Mouse (Mus musculus) urinary bladder, postnatal 36 days (tissue): ENCODE data around the gene Socs1.
"Not testable (repeated sequence)": the region's sequence is repeated elsewhere in the genome, so short reads cannot be mapped to it uniquely, and the experiment has no call there.

Experiments used
- DNase-seq, 2 experiments: peaks; one replicate each; pipeline ENCODE4 v3.0.0; 2022; ENCODE audit warnings: low spot score in 2 of 2, mixed read lengths in 1 of 2

Gene Socs1

DNA sequence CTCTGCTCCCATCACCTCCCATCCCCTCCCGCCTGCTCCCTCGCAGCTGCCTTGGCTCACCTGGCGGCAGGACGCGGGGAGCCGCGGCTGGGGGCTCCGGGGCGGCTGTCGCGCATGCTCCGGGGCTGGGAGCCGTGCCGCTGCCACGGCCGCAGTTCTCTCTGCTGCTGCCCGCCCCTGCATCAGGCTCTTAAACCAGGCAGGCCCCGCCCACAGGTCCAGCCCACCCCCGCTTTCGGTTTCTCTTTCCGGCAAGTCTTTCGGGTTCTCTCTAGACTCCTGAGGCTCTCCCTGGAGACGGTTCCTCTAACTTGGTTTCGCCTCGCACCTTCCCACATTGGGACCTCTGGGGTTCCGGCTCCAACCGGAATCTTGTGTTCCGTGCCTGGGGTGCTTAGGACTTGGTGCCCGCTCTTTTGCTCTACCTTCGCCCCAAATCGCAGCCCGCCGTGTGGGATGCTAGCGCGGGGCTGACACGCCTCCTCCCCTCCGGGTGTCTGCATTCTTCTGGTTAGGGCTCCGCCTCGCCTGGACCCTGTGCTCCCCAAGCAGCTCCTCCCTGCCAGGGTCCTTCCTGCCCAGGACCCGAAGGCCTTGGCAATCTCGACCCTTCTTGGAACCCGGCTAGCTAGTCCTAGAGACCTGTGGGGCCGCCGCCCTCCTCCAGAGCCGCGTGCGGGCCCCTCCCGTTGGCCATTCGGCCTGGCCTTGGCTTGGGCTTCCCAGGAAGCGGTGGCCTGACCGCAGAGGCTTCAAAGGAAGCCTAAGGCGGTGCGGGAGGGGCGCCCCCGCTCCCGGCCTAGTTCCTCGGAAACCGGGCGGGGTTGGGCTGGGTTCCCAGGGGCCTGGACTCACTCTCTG is at the start of gene Socs1:
Gene Socs1, minus strand, starts transcription at position 166 of the 861 bp plus-strand sequence.
- DNase-seq = peak; percentile 78 to 89

GRCm38 (mm10) chr16:10834542-10834910 is 49.2 kb upstream of the Socs1 start:
- no peak for DNase-seq

DNA sequence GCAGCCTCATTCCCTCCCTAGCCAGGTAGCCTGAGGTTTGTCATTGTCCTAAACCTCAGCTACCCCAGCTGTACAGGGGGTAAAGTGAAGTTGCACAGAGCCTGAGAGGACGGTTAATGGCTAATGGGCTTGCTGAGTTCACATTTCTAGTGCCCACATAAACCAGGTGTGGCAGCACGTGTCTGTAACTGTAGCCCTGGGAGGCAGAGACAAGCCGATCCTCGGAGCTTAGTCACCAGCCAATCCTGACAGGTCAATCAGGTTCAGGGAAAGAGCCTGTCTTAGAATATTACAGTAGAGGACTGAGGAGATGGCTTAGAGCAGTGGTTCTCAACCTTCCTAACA is 43.1 kb upstream of the Socs1 start:
- peak in 1 of 2 experiments; percentile 20 for DNase-seq

- no peak for DNase-seq
Observed at GRCm38 (mm10) chr16:10827766-10828460, 42.6 kb upstream of the Socs1 start.

- no peak for DNase-seq
Observed at GRCm38 (mm10) chr16:10827269-10827668, 41.9 kb upstream of the Socs1 start.

DNA sequence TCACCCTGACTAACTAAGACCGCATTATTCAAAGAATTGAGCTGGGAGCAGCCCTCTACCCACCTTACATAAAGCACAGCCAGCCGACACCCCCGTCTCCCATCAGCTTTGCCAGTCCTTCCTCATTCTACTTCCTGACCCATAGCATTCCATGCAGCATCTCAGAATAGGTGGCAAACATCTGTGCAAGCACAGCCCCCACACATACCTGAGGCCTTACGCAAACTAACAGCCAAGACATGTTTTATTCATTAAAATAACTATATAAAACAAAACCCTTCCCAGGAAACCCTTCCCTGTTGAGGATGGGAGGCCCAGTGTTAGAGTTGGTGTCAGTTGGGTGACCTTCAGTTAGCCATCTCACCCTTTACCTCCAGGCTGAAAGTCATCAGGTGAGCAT is 40.5 kb upstream of the Socs1 start:
- DNase-seq = no peak

GRCm38 (mm10) chr16:10824536-10824935 is 39.2 kb upstream of the Socs1 start:
- DNase-seq = no peak

DNA sequence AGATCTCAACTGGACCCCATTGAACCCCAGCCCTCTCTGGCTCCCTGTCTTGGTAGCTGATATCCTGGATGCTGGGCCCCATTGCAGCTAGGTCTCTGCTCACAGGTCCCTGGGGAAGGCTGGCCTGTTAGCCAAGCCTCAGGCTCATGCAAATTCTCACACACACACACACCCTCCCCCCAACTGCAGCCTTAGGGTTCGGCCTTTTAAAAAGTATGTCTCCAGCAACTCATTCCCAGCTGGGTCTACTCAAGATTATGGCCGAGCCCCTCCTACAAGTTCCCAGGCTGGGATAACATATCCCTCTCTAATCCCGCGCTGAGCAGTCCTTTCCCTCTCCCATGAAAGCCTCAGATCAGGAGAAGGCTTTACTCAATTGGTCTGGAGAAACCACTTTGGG is 36.1 kb upstream of the Socs1 start:
- DNase-seq = no peak

GRCm38 (mm10) chr16:10819966-10820365 is 34.6 kb upstream of the Socs1 start:
- DNase-seq = no peak

GRCm38 (mm10) chr16:10818579-10819135 is 33.3 kb upstream of the Socs1 start:
- DNase-seq = no peak

DNA sequence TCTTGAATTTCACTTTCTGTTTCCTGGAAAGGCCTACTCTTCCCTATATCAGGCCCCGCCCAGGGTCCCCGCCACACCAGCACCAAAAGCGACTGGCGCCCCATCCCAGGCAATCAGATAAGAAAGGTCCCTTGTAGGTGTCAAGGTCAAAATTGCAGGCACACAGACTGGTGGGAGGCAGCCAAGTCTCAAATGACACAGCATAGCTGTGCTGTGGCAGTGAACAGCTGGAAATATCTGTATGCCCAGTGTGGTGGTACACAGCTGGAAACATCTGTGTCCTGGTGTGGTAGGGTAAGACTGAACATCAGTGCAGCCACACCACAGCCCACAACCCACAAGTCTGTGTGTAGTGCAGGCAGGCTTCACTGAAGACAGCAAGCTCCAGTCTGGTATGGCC is 29.5 kb upstream of the Socs1 start:
- no peak for DNase-seq

GRCm38 (mm10) chr16:10813726-10814125 is 28.4 kb upstream of the Socs1 start:
- no peak for DNase-seq

DNA sequence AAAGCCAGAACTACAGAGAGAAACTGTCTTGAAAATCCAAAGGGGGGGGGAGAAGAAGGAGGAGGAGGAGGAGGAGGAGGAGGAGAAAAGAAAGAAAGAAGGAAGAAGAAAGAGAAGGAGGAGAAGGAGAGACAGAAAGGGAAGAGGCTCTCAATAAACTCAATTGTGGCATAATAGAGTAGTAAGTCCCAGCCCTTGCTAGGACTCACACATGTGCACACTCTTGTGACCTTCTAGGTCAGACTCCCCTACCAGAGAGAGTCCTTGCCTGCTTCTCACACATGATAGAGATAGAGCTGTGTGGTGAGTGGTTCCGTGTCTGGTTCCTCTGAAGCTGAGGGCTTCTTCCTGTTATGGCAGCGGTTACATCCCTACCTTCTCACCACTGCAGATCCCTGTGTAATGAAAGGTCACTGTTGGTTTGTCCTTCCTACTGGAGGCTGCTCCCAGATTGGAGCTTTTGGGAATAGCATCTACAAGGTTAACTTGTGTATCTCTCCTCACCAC is 27.6 kb upstream of the Socs1 start, which contains the start of gene Gm11172:
Gene Gm11172, plus strand, starts transcription at position 51 of the 507 bp plus-strand sequence.
- DNase-seq = no peak

DNA sequence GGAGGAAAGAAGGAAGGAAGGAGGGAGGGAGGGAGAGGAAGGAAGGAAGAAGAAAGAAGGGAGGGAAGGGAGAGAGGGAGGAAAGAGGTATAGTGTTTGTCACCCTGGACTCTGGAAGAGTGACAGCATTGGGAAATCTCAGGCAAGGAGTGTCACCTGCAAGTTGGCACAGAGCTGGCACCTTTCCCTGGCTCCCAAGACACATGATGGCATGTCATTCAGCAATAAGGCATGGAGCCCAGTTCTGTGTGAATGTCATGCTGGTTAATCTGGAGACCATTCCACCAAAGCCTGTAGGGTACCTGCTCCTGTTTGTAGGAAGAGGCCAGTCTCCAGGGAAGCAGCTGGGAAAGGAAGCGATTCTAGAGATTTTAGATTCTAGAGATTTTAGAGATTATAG is 25.0 kb upstream of the Socs1 start:
- DNase-seq = no peak

DNA sequence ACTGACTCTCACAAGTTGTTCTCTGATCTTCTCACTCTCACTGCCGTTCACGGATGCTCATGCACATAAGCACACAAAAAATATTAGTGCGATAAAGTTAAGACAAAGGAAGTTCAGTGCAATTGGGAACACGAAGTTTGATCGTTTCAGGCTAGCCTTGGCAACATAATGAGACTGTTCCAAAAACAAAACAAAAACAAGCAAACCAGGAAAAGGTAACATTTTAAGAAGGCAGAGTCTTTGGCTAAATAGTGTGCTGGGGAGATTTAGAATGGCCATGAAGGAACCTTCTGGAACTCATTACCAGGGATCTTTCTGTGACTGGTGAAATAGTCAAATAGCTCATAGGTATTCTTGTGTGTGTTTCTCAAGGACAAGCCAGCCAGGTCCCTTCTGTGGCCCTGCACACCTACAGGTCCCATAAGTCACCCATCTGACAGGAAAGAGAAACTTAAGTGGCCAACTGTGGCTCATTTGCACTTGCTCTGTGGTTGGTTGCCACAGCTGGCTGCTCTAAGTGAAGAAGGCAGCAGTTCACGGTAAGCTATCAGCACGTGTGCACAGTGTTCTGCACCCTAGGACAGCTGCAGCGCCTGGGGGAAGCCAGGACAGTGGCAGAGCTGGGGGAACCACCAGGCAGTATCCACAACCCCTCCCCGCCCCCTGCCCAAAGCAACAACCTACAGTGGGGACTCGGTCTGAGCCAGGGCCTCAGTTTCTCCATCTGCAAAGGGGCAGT is 20.6 kb upstream of the Socs1 start, which contains the start of gene Prm1:
Gene Prm1, minus strand, starts transcription at position 51 of the 739 bp plus-strand sequence.
- DNase-seq = no peak

DNA sequence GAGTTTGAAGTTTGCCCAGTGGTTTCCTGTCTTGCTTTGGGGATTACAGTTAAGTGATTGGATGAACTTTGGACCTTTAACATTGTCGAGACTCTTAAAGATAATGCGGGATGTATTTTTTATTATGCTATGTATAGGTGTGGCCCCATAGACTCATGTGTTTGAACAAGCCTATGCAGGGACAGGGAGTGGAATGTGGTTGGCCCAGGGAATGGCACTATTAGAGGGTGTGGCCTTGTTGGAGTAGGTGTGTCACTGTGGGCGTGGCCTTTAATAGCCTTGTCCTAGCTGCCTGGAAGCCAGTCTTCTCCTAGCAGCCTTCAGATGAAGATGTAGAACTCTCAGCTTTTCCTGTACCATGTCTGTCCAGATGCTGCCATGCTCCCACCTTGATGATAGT is 17.1 kb upstream of the Socs1 start:
- DNase-seq = not testable (repeated sequence)

GRCm38 (mm10) chr16:10796034-10796433 is 10.7 kb upstream of the Socs1 start, which contains the start of gene Prm2:
Prm2 (minus strand) TSS chr16:10796134.
- DNase-seq = no peak

- no peak for DNase-seq
Observed at GRCm38 (mm10) chr16:10790702-10791101, 5.4 kb upstream of the Socs1 start, which contains the start of gene Prm3. Prm3 (minus strand) TSS chr16:10790914.

DNA sequence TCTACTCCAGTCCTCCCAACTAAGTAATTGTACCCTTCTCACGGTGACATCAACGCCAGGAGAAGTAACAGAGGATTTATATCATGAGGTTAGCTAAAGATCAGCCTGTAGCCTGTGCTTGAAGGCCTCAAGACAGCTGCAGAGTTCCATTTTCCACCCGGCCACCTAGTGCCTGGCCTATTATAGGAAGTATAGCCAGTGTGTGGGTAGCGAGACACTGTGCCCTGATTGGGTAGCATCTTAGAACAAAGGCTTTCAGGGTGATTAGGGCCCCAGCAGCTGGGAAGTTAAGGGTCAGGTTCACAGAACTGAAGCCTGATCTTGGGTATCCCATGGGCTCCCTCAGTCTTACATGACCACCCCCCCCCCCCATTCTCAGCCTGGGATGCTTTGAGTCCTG is 3.5 kb upstream of the Socs1 start:
- DNase-seq = no peak

GRCm38 (mm10) chr16:10788271-10788670 is 2.9 kb upstream of the Socs1 start, which contains the start of gene Tnp2:
Tnp2 (minus strand) TSS chr16:10788660.
- DNase-seq = no peak

DNA sequence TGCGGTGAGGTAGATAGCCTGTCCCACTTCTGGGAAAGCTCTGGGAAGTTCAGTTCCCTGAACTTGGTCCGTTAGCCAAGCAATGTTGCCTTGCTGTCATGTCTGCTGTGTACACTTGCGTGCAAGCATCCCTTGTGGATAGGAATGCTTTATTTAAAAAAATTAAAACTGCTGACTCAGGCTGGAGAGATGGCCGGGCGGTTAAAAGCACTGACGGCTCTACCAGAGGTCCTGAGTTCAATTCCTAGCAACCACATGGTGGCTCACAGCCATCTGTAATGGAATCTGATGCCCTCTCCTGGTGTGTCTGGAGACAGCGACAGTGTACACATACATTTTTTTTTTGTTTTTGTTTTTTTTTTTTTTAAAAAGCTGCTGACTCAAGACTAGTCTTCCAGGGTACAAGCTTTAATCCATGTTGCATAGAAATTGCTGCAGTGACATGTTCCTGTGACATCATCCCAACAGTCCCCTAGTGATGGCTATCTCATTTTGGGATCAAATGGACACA is 2.3 kb upstream of the Socs1 start:
- no peak for DNase-seq
